Mouse (Mus musculus) adrenal gland, adult (tissue): ENCODE data around the gene Lsr.

ENCODE experiments used
- DNase-seq, 2 experiments: peaks; one replicate each; pipeline ENCODE4 v3.0.0; 2022 to 2023; ENCODE audit warnings: low spot score in 1 of 2; ENCODE audit not compliant: inconsistent age in 2 of 2

The Lsr gene

DNA sequence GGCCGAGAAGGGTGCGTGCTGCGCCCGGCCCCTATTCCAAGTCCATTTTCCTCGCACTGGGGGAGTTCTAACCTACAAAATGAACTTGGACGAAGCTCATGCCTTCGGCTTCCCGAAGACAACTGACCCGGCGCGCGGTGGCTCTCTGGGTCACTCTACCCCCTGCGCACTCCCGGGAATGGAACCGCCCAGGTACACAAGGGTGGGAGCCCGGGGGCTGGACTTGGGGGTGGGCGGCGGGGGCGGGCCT is at the start of gene Lsr:
TSS of gene Lsr (minus strand) at position 214 of the 250 bp plus-strand sequence.
- DNase-seq: no peak

DNA sequence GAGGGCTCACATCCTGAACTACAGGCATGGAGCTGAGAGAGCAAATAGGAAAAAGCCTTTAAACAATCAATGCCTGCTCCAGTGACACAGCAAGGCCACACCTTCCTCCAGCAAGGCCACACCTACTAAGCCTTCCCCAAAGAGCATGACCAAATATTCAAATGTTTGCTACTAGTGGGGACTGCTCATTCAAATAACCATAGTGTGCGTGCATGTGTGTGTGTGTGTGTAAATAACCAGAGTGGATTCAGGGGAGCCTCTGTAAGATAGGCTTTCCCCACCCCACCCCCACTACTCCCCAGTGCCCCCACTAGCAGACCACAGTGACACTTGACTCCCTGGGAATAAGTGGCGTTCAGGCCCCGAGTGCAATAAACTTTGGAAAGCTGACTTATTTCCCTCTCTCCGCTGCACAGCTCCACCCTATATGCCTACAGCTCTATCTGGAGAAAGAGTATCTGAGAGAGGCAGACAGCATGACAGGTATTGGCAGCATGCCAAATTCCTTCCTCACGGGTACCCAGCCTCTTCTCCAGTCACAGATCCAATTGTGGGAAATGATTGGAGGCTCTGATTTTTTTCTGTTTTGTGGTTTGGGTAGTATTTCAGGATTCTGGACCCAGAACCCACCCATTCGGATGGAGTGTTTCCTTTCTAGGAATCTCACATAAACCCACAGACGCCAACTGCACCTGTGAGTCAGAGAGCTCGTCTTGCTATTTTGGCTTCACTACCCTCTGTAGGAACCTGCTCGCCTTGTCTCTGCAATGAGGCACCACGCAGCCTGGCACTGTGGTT is 44.0 kb upstream of the Lsr start:
- DNase-seq: peak; percentile 33 to 75

- DNase-seq: peak in 1 of 2 experiments; percentile 46
These were observed 39.7 kb upstream of the Lsr start for GRCm38 (mm10) chr7:31012971-31013370.

DNA sequence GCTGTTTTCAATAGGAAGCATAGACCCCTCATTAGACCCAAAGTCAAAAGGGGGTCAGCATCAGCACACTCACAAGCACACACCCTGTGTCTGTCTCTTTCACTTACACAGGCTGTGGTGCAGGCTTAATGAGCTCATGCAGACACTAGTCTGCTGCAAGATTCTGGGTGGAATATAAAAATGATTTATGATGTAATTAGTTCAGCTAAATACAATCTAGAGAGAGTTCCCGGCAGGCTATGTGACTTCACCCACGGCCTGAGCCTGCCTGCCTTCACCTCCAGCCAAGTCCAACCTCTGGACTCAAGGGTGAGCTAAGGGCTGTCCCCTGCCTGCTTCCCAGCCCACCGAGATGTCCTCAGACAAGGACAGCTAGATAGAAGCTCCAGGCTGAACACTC is 35.6 kb upstream of the Lsr start:
- peak; percentile 21 to 65 for DNase-seq

GRCm38 (mm10) chr7:31008175-31008574 is 34.9 kb upstream of the Lsr start:
- DNase-seq: peak; percentile 23 to 35

GRCm38 (mm10) chr7:31007775-31008174 is 34.5 kb upstream of the Lsr start:
- no peak for DNase-seq

GRCm38 (mm10) chr7:31002650-31003049 is 29.4 kb upstream of the Lsr start:
- DNase-seq: peak; percentile 50 to 72

DNA sequence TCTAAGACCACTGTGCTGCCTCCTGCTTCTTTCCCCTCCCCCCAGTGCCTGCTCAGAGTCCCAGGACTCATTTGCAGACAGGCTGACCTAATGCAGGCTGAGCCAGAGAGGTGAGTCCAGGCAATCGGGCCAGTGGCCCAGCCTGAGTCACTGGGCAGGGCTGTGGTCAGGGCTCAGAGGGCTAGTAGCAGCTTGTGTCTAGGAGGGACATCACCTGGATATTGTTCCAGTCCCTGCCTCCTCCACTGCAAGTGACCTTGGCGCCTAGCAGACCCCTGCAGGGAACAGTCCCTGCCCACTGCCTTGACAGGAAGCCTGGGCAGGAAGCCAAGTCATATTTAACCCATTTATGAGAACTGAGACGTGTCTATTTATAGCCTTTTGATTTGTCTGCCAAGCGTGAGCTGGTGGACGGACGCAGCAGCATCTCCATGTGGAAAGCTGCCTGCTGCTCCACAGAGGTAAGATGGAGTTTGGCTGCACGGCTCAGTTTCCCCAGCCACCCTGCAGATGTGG is 27.3 kb upstream of the Lsr start:
- DNase-seq: peak; percentile 84 to 94

DNA sequence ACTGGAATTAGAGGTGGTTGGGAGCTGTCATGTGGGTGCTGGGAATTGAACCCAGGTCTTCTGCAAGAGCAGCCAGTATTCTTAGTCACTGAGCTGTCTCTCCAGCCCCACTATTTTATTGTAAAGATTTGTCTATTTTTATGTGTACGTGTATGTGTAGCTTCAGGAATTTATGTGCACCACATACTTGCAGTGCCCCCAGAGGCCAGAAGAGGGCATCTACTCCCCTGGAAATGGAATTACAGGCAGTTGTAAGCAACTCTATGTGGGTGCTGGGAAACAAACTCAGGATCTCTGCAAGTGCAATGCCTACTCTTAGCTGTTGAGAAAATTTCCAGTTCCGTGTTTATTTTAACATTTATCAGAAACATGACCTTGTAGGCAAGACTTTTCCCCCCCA is 23.2 kb upstream of the Lsr start:
- no peak for DNase-seq

GRCm38 (mm10) chr7:30993986-30994385 is 20.7 kb upstream of the Lsr start:
- DNase-seq: no peak

DNA sequence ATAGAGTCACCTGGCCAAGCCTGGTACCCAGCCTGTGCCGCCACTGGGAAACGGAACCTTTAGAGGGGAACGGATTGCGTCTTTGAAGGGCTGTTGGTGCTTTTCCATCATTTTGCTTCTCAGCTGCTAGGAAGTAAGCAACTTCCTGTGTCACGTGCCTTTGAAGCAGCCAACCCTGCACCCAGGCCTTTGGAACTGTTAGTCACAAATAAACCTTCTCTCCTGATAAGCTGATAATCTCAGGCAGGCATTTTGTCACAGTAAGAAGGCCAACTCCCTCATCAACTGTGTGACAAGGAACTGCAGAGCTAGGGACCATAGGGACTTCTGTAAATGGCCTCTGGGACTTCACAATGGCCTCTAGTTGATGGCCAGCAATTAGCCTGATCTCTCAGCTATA is 18.9 kb upstream of the Lsr start:
- peak in 1 of 2 experiments; percentile 36 for DNase-seq

DNA sequence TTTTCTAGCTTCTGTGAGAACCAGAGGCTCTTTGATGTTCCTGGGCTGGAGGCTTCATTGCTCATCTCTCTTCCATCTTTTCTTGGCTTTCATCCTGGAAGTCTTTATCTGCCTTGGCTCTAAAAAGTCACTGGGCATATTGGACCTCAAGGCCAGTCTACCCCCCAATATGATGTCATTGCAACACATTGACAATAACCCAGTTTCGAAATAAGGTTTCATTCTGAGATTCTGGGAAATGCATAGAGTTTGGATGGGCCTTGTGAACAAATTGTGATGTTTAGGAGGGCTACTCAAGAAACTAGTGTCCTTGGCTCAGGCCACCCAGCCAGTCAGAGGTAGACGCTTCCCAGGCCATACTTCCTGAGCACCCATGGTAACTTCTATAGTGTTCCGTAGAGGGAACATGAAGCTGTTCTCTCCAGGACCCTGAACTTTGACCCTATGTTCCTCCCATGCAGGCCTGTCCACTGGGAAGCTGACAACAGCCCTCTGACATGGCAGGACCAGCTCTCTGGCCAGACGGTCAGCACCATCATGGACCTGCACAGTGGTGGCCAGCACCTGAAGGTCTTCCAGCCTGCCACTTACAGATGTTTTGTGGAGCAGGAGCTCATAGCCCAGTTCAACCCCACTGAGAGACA is 15.4 kb upstream of the Lsr start:
- DNase-seq: peak; percentile 64 to 89

GRCm38 (mm10) chr7:30985357-30985756 is 12.1 kb upstream of the Lsr start:
- DNase-seq: no peak

GRCm38 (mm10) chr7:30981703-30982102 is 8.4 kb upstream of the Lsr start:
- DNase-seq: no peak

- peak; percentile 91 to 97 for DNase-seq
These were observed 431 bp upstream of the Lsr start, which contains the start of gene Fam187b for GRCm38 (mm10) chr7:30973501-30974289. Gene Fam187b, plus strand, starts transcription at chr7:30973790.

DNA sequence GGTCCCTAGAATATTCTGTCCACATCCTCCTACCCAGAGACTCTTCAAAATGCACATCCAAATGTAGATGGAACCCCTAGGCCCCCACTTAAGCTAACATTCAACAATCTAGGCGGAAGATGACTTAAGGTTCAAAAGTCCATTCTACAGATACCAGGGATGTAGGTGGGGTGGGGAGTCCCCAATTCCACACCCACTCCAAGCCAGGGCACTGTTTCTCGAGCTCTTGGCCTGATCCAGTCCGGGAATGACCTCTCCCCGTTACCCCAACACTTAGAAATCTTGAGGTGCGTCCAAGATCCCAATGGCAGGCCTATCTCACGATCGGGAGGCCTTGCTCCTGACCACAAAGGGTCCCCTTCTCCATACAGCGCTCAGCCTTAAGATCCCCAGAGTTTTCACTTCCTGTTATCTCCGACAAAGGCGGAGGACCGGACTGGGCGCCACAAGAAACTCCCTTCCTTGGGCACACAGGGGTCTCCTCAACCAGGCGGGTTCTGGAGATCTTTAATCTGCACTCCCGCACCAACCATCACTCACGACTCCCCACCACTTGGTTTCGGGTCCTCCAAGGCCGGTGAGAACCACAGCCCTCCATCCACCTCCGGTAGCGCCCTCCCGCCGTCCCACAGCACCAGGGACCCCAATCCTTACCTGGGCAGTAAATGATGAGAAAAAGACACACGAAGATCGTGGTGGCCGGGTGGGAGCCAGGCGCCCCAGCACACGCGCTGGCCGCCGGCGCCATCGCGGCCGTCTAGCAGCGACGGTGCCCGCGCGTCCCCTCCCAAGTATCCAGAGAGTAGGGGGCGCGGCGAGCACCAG is 626 bp downstream of the Lsr start:
- peak; percentile 34 to 53 for DNase-seq

- DNase-seq: no peak
These were observed 1.4 kb downstream of the Lsr start for GRCm38 (mm10) chr7:30971901-30972300.

GRCm38 (mm10) chr7:30969174-30969573 is 4.1 kb downstream of the Lsr start:
- peak in 1 of 2 experiments; percentile 35 for DNase-seq

DNA sequence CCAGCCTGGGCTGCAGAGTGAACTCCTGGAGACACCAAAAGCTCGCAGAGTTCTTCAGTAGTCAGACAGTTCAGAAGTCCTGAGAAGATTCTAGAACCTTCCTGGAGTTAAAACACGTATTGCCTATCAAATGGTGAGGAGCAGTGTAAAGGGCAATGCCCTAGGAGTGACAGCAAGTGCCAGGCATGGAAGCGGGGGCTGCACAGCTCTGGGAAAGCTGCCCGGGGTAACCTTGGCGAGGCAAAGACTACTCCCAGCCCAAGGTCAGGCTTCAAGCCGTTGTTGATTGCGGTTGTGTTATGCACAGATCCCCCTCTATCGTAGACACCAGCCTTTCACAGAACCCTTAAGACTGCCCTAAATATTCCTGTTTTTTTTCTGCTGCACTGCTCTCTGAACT is 4.7 kb downstream of the Lsr start:
- peak; percentile 87 for DNase-seq

GRCm38 (mm10) chr7:30966657-30967056 is 6.6 kb downstream of the Lsr start:
- DNase-seq: no peak

GRCm38 (mm10) chr7:30965677-30966076 is 7.6 kb downstream of the Lsr start:
- DNase-seq: peak in 1 of 2 experiments; percentile 30
